Mouse (Mus musculus) B cell, adult (primary cell): Measurements from ENCODE around the gene Trim13. TPM values are rescaled to one million over a fixed set of nuclear protein-coding genes. Genes with fewer than 3 reads are reported as not detected.

Experiments
- total RNA-seq: library from RNA; stranded (reverse); gene quantifications from 4 replicates; pipeline ENCODE4 v1.2.4, GENCODE M21; 2023; ENCODE audit not compliant: inconsistent age

Trim13 gene
- total RNA-seq = 4.9 to 7.3 TPM (median 6.0 TPM) in 4 replicates

DNA sequence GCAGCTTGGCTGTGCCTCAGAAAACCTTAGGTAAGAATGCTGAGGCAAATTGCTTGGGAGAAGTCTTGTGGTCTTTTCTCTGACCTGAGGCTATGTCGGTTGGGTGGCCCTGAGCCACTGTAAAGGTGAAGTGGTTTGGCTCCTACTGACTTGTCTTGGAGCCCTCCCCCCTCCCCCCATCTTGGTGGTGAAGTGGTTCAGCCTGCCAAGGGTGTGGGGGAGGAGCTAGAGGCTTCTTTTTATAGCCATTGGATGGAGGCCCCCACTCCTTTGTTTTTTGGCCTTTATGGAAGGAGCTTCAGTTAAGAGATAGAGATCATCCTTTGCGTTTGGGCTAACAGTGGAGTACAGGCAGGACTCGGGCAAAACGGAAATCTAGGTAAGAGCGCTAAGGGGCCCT is at the start of gene Trim13:
Gene Trim13 (plus strand): TSS at position 280 of the 400 bp plus-strand sequence.

DNA sequence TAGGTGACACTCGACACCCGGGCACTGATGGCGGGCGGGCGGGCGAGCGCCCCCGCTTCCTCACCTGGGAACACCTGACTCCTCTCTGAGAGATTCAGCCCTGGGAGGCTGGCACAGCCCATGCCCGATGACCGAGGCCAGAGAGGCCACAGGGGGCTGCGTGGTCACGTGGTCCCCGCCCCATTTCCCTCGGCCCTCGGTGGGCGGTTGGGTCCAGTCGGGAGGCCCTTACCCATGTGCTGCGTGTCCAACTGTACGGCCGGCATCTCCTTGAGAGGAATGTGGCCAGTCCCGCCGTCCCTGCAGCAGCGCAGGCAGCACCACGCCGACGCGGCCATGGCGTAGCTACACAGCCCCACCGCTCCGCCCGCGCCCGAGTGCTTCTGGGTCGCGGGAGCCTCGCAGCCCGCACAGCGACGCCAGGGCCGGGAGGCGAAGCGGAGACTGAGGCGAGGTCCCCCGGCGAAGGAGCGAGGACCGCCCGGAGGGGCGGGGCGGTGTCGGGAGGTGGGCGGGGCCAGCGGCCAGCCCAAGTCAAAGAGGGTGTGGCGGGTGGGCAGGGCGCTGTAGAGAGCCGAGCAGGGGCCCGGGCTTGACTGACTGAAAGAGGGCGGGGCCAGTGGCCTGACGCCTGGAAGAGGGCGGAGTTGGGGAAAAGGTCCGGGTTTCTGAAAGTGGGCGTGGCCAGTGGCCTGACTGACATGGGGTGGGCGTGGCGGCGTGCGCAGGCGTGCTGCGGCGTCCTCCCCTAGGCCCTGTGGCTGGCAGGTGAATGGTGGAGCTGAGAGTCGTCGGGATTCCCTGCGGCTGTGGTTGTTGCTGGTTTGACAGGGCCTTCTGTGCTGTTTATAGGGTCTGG is 41.5 kb upstream of the Trim13 start, which contains the start of gene Spryd7:
Gene Spryd7 (minus strand): TSS at position 598 of the 859 bp plus-strand sequence.

DNA sequence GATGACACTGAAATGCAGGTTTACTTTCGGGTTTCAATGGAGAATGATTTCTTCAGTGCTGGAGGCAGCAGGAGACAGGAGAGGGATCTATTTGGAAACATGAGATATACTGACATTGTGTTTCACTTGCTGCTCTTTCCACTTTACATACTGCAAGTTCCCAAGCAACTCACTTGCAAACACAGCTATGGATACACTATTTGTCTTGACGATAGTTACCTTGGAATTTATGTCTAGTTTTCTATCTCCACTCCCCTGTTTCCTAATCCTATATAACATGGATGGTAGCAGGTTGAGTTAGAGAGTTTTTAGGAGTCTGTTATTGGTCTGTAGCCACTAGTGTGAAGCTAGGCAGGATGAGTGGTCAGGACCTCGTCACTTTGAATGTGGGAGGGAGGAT is 9.1 kb downstream of the Trim13 start, which contains the start of gene Kcnrg:
Gene Kcnrg (plus strand): TSS at position 301 of the 400 bp plus-strand sequence.

Other genes with a start within 250 kb of the Trim13 start
- 2.7 to 3.2 TPM (median 3.0 TPM) in 4 replicates for gene Ebpl, start 237.8 kb upstream of the Trim13 start, total RNA-seq
- 27.3 to 32.3 TPM (median 29.1 TPM) in 4 replicates for gene Kpna3, start 158.4 kb upstream of the Trim13 start, total RNA-seq
- gene Spryd7, start 41.4 kb upstream of the Trim13 start, total RNA-seq = 5.7 to 8.9 TPM (median 7.5 TPM) in 4 replicates
- 0.45 to 0.99 TPM (median 0.66 TPM) in 3 of 4 replicates, not detected in the other for gene Kcnrg, start 9.2 kb downstream of the Trim13 start, total RNA-seq